Mouse (Mus musculus) forebrain, embryonic 12.5 days (tissue): ENCODE measurements around the gene Eid2b. TPM values are rescaled to one million over a fixed set of nuclear protein-coding genes. Genes with fewer than 3 reads are reported as not detected.

Experiments
- ATAC-seq: fragments of 200-750 bp; cut with Nextera tagmentation; 2 replicates; pipeline ENCODE4 v1.8.0; 2017; ENCODE audit warnings: moderate TSS enrichment; ENCODE audit not compliant: low FRiP score
- H3K27ac ChIP-seq: fragments of 300-500 bp; sonication (generic); 2 replicates; pipeline ENCODE4 v1.5.1; 2016; ENCODE audit warnings: mild to moderate bottlenecking
- H3K27me3 ChIP-seq: fragments of 300-500 bp; sonication (generic); 2 replicates; pipeline ENCODE4 v1.6.1; 2016; ENCODE audit warnings: mild to moderate bottlenecking
- H3K36me3 ChIP-seq: fragments of 300-500 bp; sonication (generic); replicated peaks from 2 replicates; pipeline ENCODE4 v1.6.1; 2016; ENCODE audit warnings: mild to moderate bottlenecking
- H3K4me1 ChIP-seq: fragments of 300-500 bp; sonication (generic); 2 replicates; pipeline ENCODE4 v1.6.1; 2016
- H3K4me2 ChIP-seq: fragments of 300-500 bp; sonication (generic); 2 replicates; pipeline ENCODE4 v1.6.1; 2016; ENCODE audit warnings: mild to moderate bottlenecking, moderate library complexity
- H3K4me3 ChIP-seq: fragments of 300-500 bp; sonication (generic); replicated peaks from 2 replicates; pipeline ENCODE4 v1.5.1; 2016; ENCODE audit warnings: mild to moderate bottlenecking
- H3K9ac ChIP-seq: fragments of 300-500 bp; sonication (generic); 2 replicates; pipeline ENCODE4 v1.6.1; 2016; ENCODE audit warnings: mild to moderate bottlenecking
- H3K9me3 ChIP-seq: fragments of 300-500 bp; sonication (generic); 2 replicates; pipeline ENCODE4 v1.6.1; 2016
- WGBS: fragments of 180-500 bp; shearing (Covaris S2); methylation state at CpG from one replicate; pipeline ENCODE4 v1.1.7; 2016; 5-methylcytosine and 5-hydroxymethylcytosine counted together
- polyA plus RNA-seq: library from polyadenylated mRNA; unstranded; fragments of >200 nt; fragmentation: Nextera tagmentation; extraction: Ambion mirVana; gene quantifications from 2 replicates; pipeline ENCODE4 v1.2.1, GENCODE M21; 2016

Eid2b gene
- polyA plus RNA-seq, 1 experiment from 2014 or later = 24.1 TPM

DNA sequence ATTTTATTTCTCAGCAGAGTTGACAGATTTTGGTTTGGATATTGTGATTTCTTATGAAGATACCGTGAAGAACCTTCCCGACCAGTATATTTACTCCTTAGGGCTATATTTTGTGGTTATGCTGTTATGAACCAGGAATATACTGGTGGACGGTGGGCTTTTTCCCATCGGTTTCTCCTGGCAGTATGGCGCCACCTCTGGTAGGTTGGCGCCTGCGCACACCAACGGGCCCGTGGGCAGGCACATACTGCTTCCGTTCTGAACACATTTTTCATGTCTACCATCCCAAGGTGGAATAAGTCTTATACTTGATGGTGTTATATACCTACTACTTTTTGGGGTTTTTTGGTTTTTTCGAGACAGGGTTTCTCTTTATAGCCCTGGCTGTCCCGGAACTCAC is 8.2 kb upstream of the Eid2b start:
- H3K27me3 ChIP-seq = no peaks in the 10 kb centered on the region
- H3K9ac ChIP-seq = no peak overlapping the region
- H3K4me1 ChIP-seq = peaks cover 15% of the 10 kb centered on the region
- H3K36me3 ChIP-seq = peaks cover 38% of the 10 kb centered on the region
- no peak overlapping the region for H3K4me3 ChIP-seq
- WGBS = 94% methylated on average over 12 of the region's 12 CpGs
- H3K4me2 ChIP-seq = no peak overlapping the region
- ATAC-seq = no peak
- H3K9me3 ChIP-seq = 0 out of 2 replicates have a peak, but pooled peaks cover 4% of the 10 kb centered on the region
- H3K27ac ChIP-seq = no peak overlapping the region

- H3K4me3 ChIP-seq = no peak overlapping the region
- no peak overlapping the region for H3K9ac ChIP-seq
- no peak for ATAC-seq
- no peak overlapping the region for H3K27ac ChIP-seq
- peaks cover 15% of the 10 kb centered on the region for H3K4me1 ChIP-seq
- WGBS = 72% methylated on average over 3 of the region's 3 CpGs
- H3K36me3 ChIP-seq = peaks cover 38% of the 10 kb centered on the region
- no peaks in the 10 kb centered on the region for H3K27me3 ChIP-seq
- H3K4me2 ChIP-seq = no peak overlapping the region
- 0 out of 2 replicates have a peak, but pooled peaks cover 4% of the 10 kb centered on the region for H3K9me3 ChIP-seq
Measured at GRCm38 (mm10) chr7:28271761-28272160, 5.8 kb upstream of the Eid2b start.

DNA sequence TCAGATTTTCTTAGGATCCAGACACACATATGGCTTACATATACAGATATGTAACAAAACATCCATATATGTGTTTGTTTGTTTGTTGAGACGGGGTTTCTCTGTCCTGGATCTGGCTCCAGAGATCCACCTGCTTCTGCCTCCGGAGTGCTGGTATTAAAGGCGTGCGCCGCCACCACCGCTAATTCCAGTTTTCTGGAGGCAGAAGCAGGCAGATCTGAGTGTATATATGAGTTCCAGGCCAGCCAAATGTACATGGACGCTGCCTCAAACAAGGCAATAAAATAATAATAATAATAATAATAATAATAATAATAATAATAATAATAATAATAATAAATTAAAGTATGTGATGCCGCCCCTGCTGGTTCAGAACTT is 313 bp upstream of the Eid2b start:
- WGBS = 63% methylated on average over 8 of the region's 8 CpGs
- Histone ChIP-seq H3K9me3 (no peaks in the 10 kb centered on the region), H3K4me2 (no peak overlapping the region; the same call in 1 of the 2 replicates), H3K36me3 (peaks cover 11% of the 10 kb centered on the region), H3K4me3 (no peak overlapping the region), H3K4me1 (peaks cover 12% of the 10 kb centered on the region), H3K9ac (no peak overlapping the region), H3K27ac (no peak overlapping the region), H3K27me3 (no peaks in the 10 kb centered on the region)
- peak; percentile 25; the same call in 1 of the 2 replicates for ATAC-seq

- no peak; the same call in 1 of the 2 replicates for ATAC-seq
- WGBS = 92% methylated on average over 7 of the region's 7 CpGs
- Histone ChIP-seq H3K4me1 (peaks cover 12% of the 10 kb centered on the region), H3K36me3 (peaks cover under 1% of the 10 kb centered on the region), H3K27me3 (no peaks in the 10 kb centered on the region), H3K9me3 (no peaks in the 10 kb centered on the region), H3K27ac (peak overlapping the region; percentile 83; the same call in 1 of the 2 replicates), H3K4me2 (peak overlapping the region; percentile 70), H3K9ac (peak overlapping the region; percentile 81), H3K4me3 (peak overlapping the region; percentile 66)
Measured at GRCm38 (mm10) chr7:28278279-28278652, 727 bp downstream of the Eid2b start.

DNA sequence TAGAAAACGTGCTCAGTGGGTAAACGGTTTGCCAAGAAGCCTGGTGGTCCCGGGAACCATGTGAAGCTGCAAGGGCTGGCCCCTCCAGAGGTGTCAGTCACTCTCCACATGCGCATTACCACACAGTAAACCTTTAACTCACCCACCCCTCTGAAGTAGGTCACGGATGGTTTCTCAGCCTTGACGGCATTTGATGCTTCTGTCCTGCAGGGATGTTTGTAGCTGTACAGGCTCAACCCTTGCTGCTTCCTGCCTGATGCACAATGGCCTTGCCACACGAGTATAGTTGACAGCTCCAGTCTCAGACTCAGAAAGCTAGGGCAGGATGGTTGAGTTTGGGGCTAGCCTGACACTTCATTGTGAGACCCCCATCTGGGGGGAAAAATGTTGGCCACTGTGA is 3.1 kb downstream of the Eid2b start:
- no peak overlapping the region for H3K4me2 ChIP-seq
- H3K27me3 ChIP-seq = no peaks in the 10 kb centered on the region
- no peak overlapping the region for H3K9ac ChIP-seq
- no peak overlapping the region for H3K4me3 ChIP-seq
- 82% methylated on average over 7 of the region's 7 CpGs for WGBS
- no peaks in the 10 kb centered on the region for H3K36me3 ChIP-seq
- no peaks in the 10 kb centered on the region for H3K9me3 ChIP-seq
- ATAC-seq = no peak
- peaks cover 12% of the 10 kb centered on the region for H3K4me1 ChIP-seq
- no peak overlapping the region for H3K27ac ChIP-seq

DNA sequence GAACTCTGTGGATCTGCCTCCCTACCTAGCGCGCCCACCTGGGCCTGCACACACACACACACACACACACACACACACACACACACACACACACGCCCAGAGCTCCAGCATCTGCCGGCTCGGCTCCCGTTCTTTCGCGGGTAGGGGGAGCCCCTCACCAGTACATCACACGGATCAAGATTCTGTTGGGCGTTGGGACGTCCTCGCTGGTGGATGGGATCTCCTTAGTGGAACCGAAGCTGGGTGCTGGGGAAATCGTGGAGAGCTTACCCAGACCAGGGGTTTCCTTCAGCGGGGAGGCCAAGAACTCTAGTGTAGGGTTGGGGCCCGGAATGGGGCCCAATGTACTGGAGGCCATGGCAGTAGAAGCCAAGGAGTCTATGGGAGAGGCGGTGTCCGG is 12.6 kb downstream of the Eid2b start:
- no peaks in the 10 kb centered on the region for H3K9me3 ChIP-seq
- WGBS = under 1% methylated on average over 16 of the region's 18 CpGs
- no peak overlapping the region for H3K27ac ChIP-seq
- ATAC-seq = 0 out of 2 replicates have a peak, but pooled peaks have one; percentile 10
- peaks cover 70% of the 10 kb centered on the region for H3K27me3 ChIP-seq
- H3K36me3 ChIP-seq = no peaks in the 10 kb centered on the region
- no peak overlapping the region for H3K9ac ChIP-seq
- peaks cover 39% of the 10 kb centered on the region for H3K4me1 ChIP-seq
- H3K4me3 ChIP-seq = peak overlapping the region; percentile 26
- H3K4me2 ChIP-seq = peak overlapping the region; percentile 48

GRCm38 (mm10) chr7:28290638-28291590 is 13.4 kb downstream of the Eid2b start, which contains the start of gene Selenov:
Gene Selenov, minus strand, starts transcription at chr7:28291186.
- Histone ChIP-seq H3K4me1 (peaks cover 39% of the 10 kb centered on the region), H3K27ac (no peak within 1 kb of the TSS), H3K36me3 (no peaks in the 10 kb centered on the region), H3K4me3 (peak within 1 kb of the TSS; percentile 26), H3K4me2 (peak within 1 kb of the TSS; percentile 48), H3K9ac (no peak within 1 kb of the TSS), H3K9me3 (no peaks in the 10 kb centered on the region), H3K27me3 (peaks cover 78% of the 10 kb centered on the region)
- peak; percentile 36 for ATAC-seq
- WGBS = 1% methylated on average over 51 of the region's 52 CpGs

GRCm38 (mm10) chr7:28294481-28294880 is 16.9 kb downstream of the Eid2b start:
- H3K36me3 ChIP-seq = peaks cover 9% of the 10 kb centered on the region; the same call in 1 of the 2 replicates

GRCm38 (mm10) chr7:28298837-28299625 is 21.5 kb downstream of the Eid2b start:
- 6% methylated on average over 43 of the region's 43 CpGs for WGBS
- Histone ChIP-seq H3K27me3 (peaks cover 76% of the 10 kb centered on the region), H3K27ac (peak overlapping the region; percentile 65)

More at GRCm38 (mm10) chr7:28294481-28294880, 16.9 kb downstream of the Eid2b start:
- Histone ChIP-seq H3K9me3 (no peaks in the 10 kb centered on the region), H3K4me3 (peak overlapping the region; percentile 53), H3K27ac (no peak overlapping the region), H3K4me2 (peak overlapping the region; percentile 82), H3K4me1 (peaks cover 39% of the 10 kb centered on the region), H3K9ac (peak overlapping the region; percentile 58), H3K27me3 (peaks cover 95% of the 10 kb centered on the region)
- under 1% methylated on average over 61 of the region's 63 CpGs for WGBS
- ATAC-seq = peak; percentile 47

GRCm38 (mm10) chr7:28301616-28302433 is 24.3 kb downstream of the Eid2b start, which contains the start of gene Dll3:
Gene Dll3, minus strand, starts transcription at chr7:28302238.
- peaks cover 31% of the 10 kb centered on the region for H3K36me3 ChIP-seq
- H3K9me3 ChIP-seq = no peaks in the 10 kb centered on the region
- ATAC-seq = peak; percentile 86
- under 1% methylated on average over 30 of the region's 30 CpGs for WGBS
- H3K27me3 ChIP-seq = peaks cover 48% of the 10 kb centered on the region
- H3K4me1 ChIP-seq = peaks cover 49% of the 10 kb centered on the region
- peak within 1 kb of the TSS; percentile 65 for H3K9ac ChIP-seq
- peak within 1 kb of the TSS; percentile 48 for H3K4me3 ChIP-seq
- H3K27ac ChIP-seq = peak within 1 kb of the TSS; percentile 90
- peak within 1 kb of the TSS; percentile 55 for H3K4me2 ChIP-seq

More at GRCm38 (mm10) chr7:28298837-28299625, 21.5 kb downstream of the Eid2b start:
- H3K4me1 ChIP-seq = peaks cover 59% of the 10 kb centered on the region
- no peaks in the 10 kb centered on the region for H3K9me3 ChIP-seq
- peak overlapping the region; percentile 39; the same call in 1 of the 2 replicates for H3K9ac ChIP-seq
- H3K4me3 ChIP-seq = peak overlapping the region; percentile 48
- H3K36me3 ChIP-seq = peaks cover 9% of the 10 kb centered on the region; the same call in 1 of the 2 replicates
- H3K4me2 ChIP-seq = peak overlapping the region; percentile 55
- ATAC-seq = no peak

DNA sequence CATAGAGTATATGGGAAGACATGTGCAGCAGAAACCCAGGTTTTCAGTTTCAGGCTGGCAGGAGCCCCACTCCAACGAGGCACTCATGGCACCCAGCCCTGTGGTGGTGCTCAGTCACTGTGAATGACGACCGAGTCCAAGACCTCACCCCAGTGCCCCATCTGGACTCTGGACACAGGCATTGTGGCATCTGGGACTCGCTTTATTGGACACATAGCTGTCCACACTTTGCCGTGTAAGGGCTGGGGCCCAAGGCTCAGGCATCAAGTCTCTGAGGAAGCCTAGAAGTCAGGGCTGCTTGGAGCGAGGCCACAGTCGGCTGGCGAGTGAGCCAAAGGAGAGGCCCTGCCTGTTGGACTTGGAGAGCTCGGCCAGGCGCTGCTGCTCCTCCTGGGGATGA is 28.1 kb downstream of the Eid2b start:
- WGBS = 96% methylated on average over 10 of the region's 10 CpGs
- peaks cover 55% of the 10 kb centered on the region for H3K36me3 ChIP-seq
- no peak for ATAC-seq

More for the DNA sequence above, 28.1 kb downstream of the Eid2b start:
- H3K9ac ChIP-seq = no peak overlapping the region
- H3K4me3 ChIP-seq = no peak overlapping the region
- H3K27me3 ChIP-seq = peaks cover 14% of the 10 kb centered on the region
- H3K27ac ChIP-seq = no peak overlapping the region
- no peaks in the 10 kb centered on the region for H3K9me3 ChIP-seq
- peaks cover 51% of the 10 kb centered on the region for H3K4me1 ChIP-seq
- no peak overlapping the region for H3K4me2 ChIP-seq
